18 mouse cellular contexts compared by ENCODE assay signal in the genomic region with DNA sequence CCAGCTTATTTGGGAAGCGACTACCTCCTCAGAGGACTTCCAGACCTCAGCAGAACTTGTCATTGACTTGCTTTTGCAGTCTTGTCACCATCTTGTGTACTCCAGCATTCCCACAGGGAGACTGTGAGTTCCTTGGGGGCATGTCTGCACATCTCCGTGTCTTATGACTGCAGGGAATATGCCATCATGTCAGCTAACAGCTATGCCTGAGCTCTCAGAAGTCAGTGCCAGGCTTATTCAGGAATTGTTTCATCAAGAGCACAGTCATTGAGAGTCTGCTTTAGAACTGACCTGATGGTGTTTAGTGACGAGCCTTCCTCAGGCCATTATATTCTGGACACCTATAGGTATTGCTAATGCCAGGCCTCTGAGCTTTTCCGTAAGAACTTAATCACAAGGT.
DNase-seq lines count a peak whose midpoint lies in the region; ATAC-seq and TF ChIP-seq lines count a peak whose summit lies in the region.
"Had no signal": no experiment of that assay in that cellular context is flagged by ENCODE, and none has a peak within 500 bp of the region (broad histone marks: within the 10 kb centered on the region; RNA-seq: fewer than 3 reads in every experiment).

No protein-coding gene starts in this region.

- no peak for ATAC-seq in heart, embryonic 15.5 days (replicated peaks; ENCODE audit: insufficient number of reproducible peaks, insufficient read depth, low FRiP score, low read depth)
- 0 out of 2 replicates have a peak, but pooled peaks have one; percentile 36 for ATAC-seq in lung, postnatal 0 days
- no peak for ATAC-seq in hindbrain, embryonic 11.5 days (ENCODE audit: low FRiP score)
- ATAC-seq: forebrain, embryonic 15.5 days; hindbrain, postnatal 0 days; intestine, embryonic 15.5 days had no signal

- intact Hi-C loops in heart, postnatal 25 days (cut with DNase I), result no loop called here

- H3K36me3 ChIP-seq in heart, embryonic 10.5 days, result peaks cover 12% of the 10 kb centered on the region
- peaks cover 9% of the 10 kb centered on the region for H3K36me3 ChIP-seq in heart, embryonic 15.5 days
- no peaks in the 10 kb centered on the region for H3K36me3 ChIP-seq in lung, postnatal 0 days (ENCODE audit: insufficient read depth, low read length)
- no peaks in the 10 kb centered on the region for H3K36me3 ChIP-seq in hindbrain, embryonic 11.5 days (ENCODE audit: control insufficient read depth, insufficient read depth, low read length)
- H3K36me3 ChIP-seq: forebrain, embryonic 15.5 days; hindbrain, embryonic 13.5 days; intestine, embryonic 15.5 days had no signal

- H3K9me3 ChIP-seq in heart, embryonic 10.5 days, result no peaks in the 10 kb centered on the region
- no peaks in the 10 kb centered on the region for H3K9me3 ChIP-seq in heart, embryonic 15.5 days (replicated peaks)
- H3K9me3 ChIP-seq in lung, postnatal 0 days (ENCODE audit: low read length), result no peaks in the 10 kb centered on the region
- H3K9me3 ChIP-seq in hindbrain, embryonic 11.5 days (ENCODE audit: control insufficient read depth, low read length), result no peaks in the 10 kb centered on the region
- H3K9me3 ChIP-seq: embryonic facial prominence, embryonic 15.5 days; forebrain, embryonic 15.5 days; hindbrain, embryonic 13.5 days; intestine, embryonic 15.5 days had no signal

- DNase-seq in heart, embryonic 10.5 days (ENCODE audit: low spot score), result no peak
- no peak for DNase-seq in heart, adult 8-10 months (ENCODE audit: low spot score)
- no peak for DNase-seq in heart, postnatal 25 days (ENCODE audit: low spot score)
- DNase-seq in lung, postnatal 0 days (ENCODE audit: low spot score), result no peak
- no peak for DNase-seq in lung, postnatal 36 days
- DNase-seq in hindbrain, embryonic 11.5 days (ENCODE audit: low spot score), result no peak
- DNase-seq: adrenal gland, postnatal 10 days; cerebellum, adult 11 months; cerebellum, adult 8-10 months; cerebellum, postnatal 14 days; embryo, embryonic 11 days; heart, postnatal 36 days had no signal

- H3K27ac ChIP-seq in heart, embryonic 10.5 days, result peak overlapping the region; percentile 30; the same call in 1 of the 2 replicates
- 0 out of 2 replicates have a peak overlapping the region, but pooled peaks have one; percentile 2 for H3K27ac ChIP-seq in heart, embryonic 15.5 days
- H3K27ac ChIP-seq in lung, postnatal 0 days (ENCODE audit: low read length), result no peak overlapping the region; the same call in 1 of the 2 replicates
- H3K27ac ChIP-seq in hindbrain, embryonic 11.5 days (ENCODE audit: low read depth, low read length), result no peak overlapping the region
- H3K27ac ChIP-seq: embryonic facial prominence, embryonic 15.5 days; forebrain, embryonic 15.5 days; hindbrain, embryonic 13.5 days; hindbrain, postnatal 0 days; intestine, embryonic 15.5 days had no signal

- H3K4me3 ChIP-seq in heart, embryonic 10.5 days, result no peak overlapping the region
- H3K4me3 ChIP-seq in heart, embryonic 15.5 days, result no peak overlapping the region
- H3K4me3 ChIP-seq in lung, postnatal 0 days (ENCODE audit: low read depth, low read length), result no peak overlapping the region
- no peak overlapping the region for H3K4me3 ChIP-seq in hindbrain, embryonic 11.5 days (ENCODE audit: low read depth, low read length)
- H3K4me3 ChIP-seq: embryonic facial prominence, embryonic 15.5 days; forebrain, embryonic 15.5 days; hindbrain, embryonic 13.5 days; intestine, embryonic 15.5 days had no signal

- peaks cover 69% of the 10 kb centered on the region for H3K4me1 ChIP-seq in heart, embryonic 10.5 days
- H3K4me1 ChIP-seq in heart, embryonic 15.5 days (replicated peaks), result peaks cover 47% of the 10 kb centered on the region
- peaks cover 12% of the 10 kb centered on the region for H3K4me1 ChIP-seq in lung, postnatal 0 days (ENCODE audit: insufficient read depth, low read depth, low read length)
- peaks cover 6% of the 10 kb centered on the region for H3K4me1 ChIP-seq in hindbrain, embryonic 11.5 days (replicated peaks; ENCODE audit: control insufficient read depth, insufficient read depth, low read length)

- H3K9ac ChIP-seq in heart, embryonic 15.5 days, result no peak overlapping the region
- no peak overlapping the region for H3K9ac ChIP-seq in lung, postnatal 0 days (replicated peaks; ENCODE audit: low read depth)
- H3K9ac ChIP-seq in hindbrain, embryonic 11.5 days (ENCODE audit: low read depth, low read length), result no peak overlapping the region
- H3K9ac ChIP-seq: embryonic facial prominence, embryonic 15.5 days; forebrain, embryonic 15.5 days; hindbrain, embryonic 13.5 days; intestine, embryonic 15.5 days had no signal

- WGBS in heart, embryonic 10.5 days, result 67% methylated on average over 4 of the region's 4 CpGs
- WGBS in heart, embryonic 15.5 days, result 50% methylated on average over 4 of the region's 4 CpGs
- WGBS in lung, postnatal 0 days, result 68% methylated on average over 4 of the region's 4 CpGs
- 89% methylated on average over 4 of the region's 4 CpGs for WGBS in hindbrain, embryonic 11.5 days

- no peak overlapping the region for H3K4me2 ChIP-seq in heart, embryonic 15.5 days
- no peak overlapping the region for H3K4me2 ChIP-seq in lung, postnatal 0 days (replicated peaks; ENCODE audit: low read depth, low read length)
- H3K4me2 ChIP-seq in hindbrain, embryonic 11.5 days (replicated peaks; ENCODE audit: low read depth, low read length), result no peak overlapping the region
- H3K4me2 ChIP-seq: embryonic facial prominence, embryonic 15.5 days; forebrain, embryonic 15.5 days; hindbrain, embryonic 13.5 days; intestine, embryonic 15.5 days had no signal

- no peaks in the 10 kb centered on the region for H3K27me3 ChIP-seq in heart, embryonic 10.5 days (ENCODE audit: insufficient read depth, poor library complexity, severe bottlenecking)
- no peaks in the 10 kb centered on the region for H3K27me3 ChIP-seq in heart, embryonic 15.5 days
- H3K27me3 ChIP-seq in lung, postnatal 0 days (replicated peaks; ENCODE audit: insufficient read depth, low read length), result no peaks in the 10 kb centered on the region
- H3K27me3 ChIP-seq in hindbrain, embryonic 11.5 days (ENCODE audit: control insufficient read depth, insufficient read depth, low read length), result no peaks in the 10 kb centered on the region
- H3K27me3 ChIP-seq: embryonic facial prominence, embryonic 15.5 days; forebrain, embryonic 15.5 days; hindbrain, embryonic 13.5 days; intestine, embryonic 15.5 days had no signal

- TF ChIP-seq CTCF in lung, postnatal 0 days (IDR thresholded peaks at IDR 0.05), result no peak

- TF ChIP-seq EP300 in lung, postnatal 0 days (IDR thresholded peaks at IDR 0.05), result no peak

Comparison
In these comparisons a context has a peak if more than half of its experiments do, and no peak if none do; other contexts are left out.
1. H3K27ac ChIP-seq: peak in heart, embryonic 10.5 days (single experiment) and heart, embryonic 15.5 days (single experiment); none in lung, postnatal 0 days (single experiment) and hindbrain, embryonic 11.5 days (single experiment).